In the genomic region with DNA sequence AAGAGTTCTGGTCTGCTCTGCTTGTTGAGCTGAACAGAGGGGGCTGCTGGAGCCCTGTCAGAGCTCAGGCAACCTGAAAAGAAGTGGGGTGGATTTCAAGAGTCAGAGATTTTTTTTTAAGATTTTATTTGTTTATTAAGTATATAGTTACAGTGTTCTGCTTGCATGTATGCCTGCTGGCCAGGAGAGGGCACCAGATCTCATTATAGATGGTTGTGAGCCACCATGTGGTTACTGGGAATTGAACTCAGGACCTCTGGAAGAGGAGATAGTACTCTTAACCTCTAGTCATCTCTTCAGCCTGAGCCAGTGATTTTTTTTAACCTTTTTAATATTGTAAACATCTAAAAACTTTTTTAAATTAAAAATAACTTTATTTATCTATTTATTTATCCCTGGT, we compare ENCODE assay signal across 17 mouse cellular contexts. TPM values are rescaled to one million over a fixed set of nuclear protein-coding genes. Genes with fewer than 3 reads are reported as not detected.
DNase-seq lines count a peak whose midpoint lies in the region; ATAC-seq and TF ChIP-seq lines count a peak whose summit lies in the region.
"Had no signal": no experiment of that assay in that cellular context is flagged by ENCODE, and none has a peak within 500 bp of the region (broad histone marks: within the 10 kb centered on the region; RNA-seq: fewer than 3 reads in every experiment).

No protein-coding gene starts in this region.

- intact Hi-C loops in gastrocnemius, adult 2 months (cut with DNase I) = no loop called here

- TF ChIP-seq EP300 in liver, embryonic 14.5 days (IDR thresholded peaks at IDR 0.05; ENCODE audit: low read depth) = no peak

- H3K27me3 ChIP-seq in liver, embryonic 14.5 days (ENCODE audit: control insufficient read depth, insufficient read depth, low read length) = no peaks in the 10 kb centered on the region; the same call in 1 of the 2 replicates
- peaks cover 24% of the 10 kb centered on the region for H3K27me3 ChIP-seq in liver, embryonic 12.5 days (replicated peaks)
- no peaks in the 10 kb centered on the region for H3K27me3 ChIP-seq in kidney, embryonic 14.5 days (ENCODE audit: control insufficient read depth, insufficient read depth, low read length)
- H3K27me3 ChIP-seq in embryonic facial prominence, embryonic 10.5 days (replicated peaks; ENCODE audit: low read depth, poor library complexity, severe bottlenecking) = no peaks in the 10 kb centered on the region
- H3K27me3 ChIP-seq: kidney, embryonic 15.5 days had no signal

- ATAC-seq in liver, embryonic 14.5 days (ENCODE audit: insufficient read depth) = no peak
- no peak for ATAC-seq in liver, embryonic 12.5 days
- ATAC-seq in kidney, embryonic 14.5 days (ENCODE audit: low FRiP score, low TSS enrichment) = no peak
- ATAC-seq: forebrain, embryonic 16.5 days had no signal

- DNase-seq in gastrocnemius, adult 2 months = no peak
- no peak for DNase-seq in gastrocnemius, postnatal 25 days
- no peak for DNase-seq in liver, embryonic 14.5 days (ENCODE audit: low read depth in 3 of 3, low spot score in 3 of 3)
- peak; percentile 21 for DNase-seq in CD4-positive helper T cell, adult 2 months (ENCODE audit: low read depth, low spot score)
- peak; percentile 60 for DNase-seq in induced T-regulatory cell, adult 2 months (ENCODE audit: low read depth)
- DNase-seq in embryonic facial prominence, embryonic 10.5 days (ENCODE audit: low spot score) = no peak
- DNase-seq: adrenal gland, adult 8-10 months; cerebellum, adult 2 months; gastrocnemius, postnatal 10 days; thymus, adult 2 months had no signal

- no peak overlapping the region for H3K4me3 ChIP-seq in gastrocnemius, adult 2 months
- H3K4me3 ChIP-seq in liver, embryonic 14.5 days (ENCODE audit: insufficient read depth in 1 of 2, low read depth in 2 of 2, low read length in 2 of 2) = no peak overlapping the region
- no peak overlapping the region for H3K4me3 ChIP-seq in liver, embryonic 12.5 days
- H3K4me3 ChIP-seq in kidney, embryonic 14.5 days (ENCODE audit: low read length) = no peak overlapping the region
- H3K4me3 ChIP-seq in embryonic facial prominence, embryonic 10.5 days = no peak overlapping the region
- H3K4me3 ChIP-seq: heart, embryonic 12.5 days; hindbrain, embryonic 13.5 days; kidney, embryonic 15.5 days had no signal

- no peaks in the 10 kb centered on the region for H3K9me3 ChIP-seq in liver, embryonic 14.5 days (ENCODE audit: control insufficient read depth, low read length)
- no peaks in the 10 kb centered on the region for H3K9me3 ChIP-seq in liver, embryonic 12.5 days (replicated peaks)
- 0 out of 2 replicates have a peak, but pooled peaks cover 2% of the 10 kb centered on the region for H3K9me3 ChIP-seq in kidney, embryonic 14.5 days (ENCODE audit: control insufficient read depth, low read length)
- H3K9me3 ChIP-seq in embryonic facial prominence, embryonic 10.5 days = no peaks in the 10 kb centered on the region
- H3K9me3 ChIP-seq: heart, embryonic 12.5 days; kidney, embryonic 15.5 days had no signal

- H3K4me1 ChIP-seq in liver, embryonic 14.5 days (replicated peaks; ENCODE audit: control insufficient read depth in 2 of 2, insufficient read depth in 2 of 2, low read length in 1 of 2) = peaks cover 18 to 23% of the 10 kb centered on the region in 2 experiments
- H3K4me1 ChIP-seq in liver, embryonic 12.5 days = peaks cover 29% of the 10 kb centered on the region
- no peaks in the 10 kb centered on the region for H3K4me1 ChIP-seq in kidney, embryonic 14.5 days (ENCODE audit: control insufficient read depth, insufficient read depth, low read length)
- H3K4me1 ChIP-seq in embryonic facial prominence, embryonic 10.5 days = no peaks in the 10 kb centered on the region
- H3K4me1 ChIP-seq: hindbrain, embryonic 13.5 days; kidney, embryonic 15.5 days had no signal

- H3K9ac ChIP-seq in liver, embryonic 14.5 days (replicated peaks) = no peak overlapping the region
- no peak overlapping the region for H3K9ac ChIP-seq in liver, embryonic 12.5 days
- no peak overlapping the region for H3K9ac ChIP-seq in kidney, embryonic 14.5 days (ENCODE audit: low read depth, low read length)
- H3K9ac ChIP-seq: heart, embryonic 12.5 days; hindbrain, embryonic 13.5 days; kidney, embryonic 15.5 days had no signal

- H3K4me2 ChIP-seq in liver, embryonic 14.5 days (ENCODE audit: low read depth) = no peak overlapping the region
- H3K4me2 ChIP-seq in liver, embryonic 12.5 days = no peak overlapping the region
- H3K4me2 ChIP-seq in kidney, embryonic 14.5 days (replicated peaks; ENCODE audit: low read depth, low read length) = no peak overlapping the region
- H3K4me2 ChIP-seq: heart, embryonic 12.5 days; hindbrain, embryonic 13.5 days; kidney, embryonic 15.5 days had no signal

- no peaks in the 10 kb centered on the region for H3K36me3 ChIP-seq in liver, embryonic 14.5 days (replicated peaks; ENCODE audit: control insufficient read depth, insufficient read depth, low read depth)
- no peaks in the 10 kb centered on the region for H3K36me3 ChIP-seq in liver, embryonic 12.5 days
- no peaks in the 10 kb centered on the region for H3K36me3 ChIP-seq in kidney, embryonic 14.5 days (ENCODE audit: control insufficient read depth, insufficient read depth, low read length)
- H3K36me3 ChIP-seq in embryonic facial prominence, embryonic 10.5 days (replicated peaks) = no peaks in the 10 kb centered on the region
- H3K36me3 ChIP-seq: heart, embryonic 12.5 days; hindbrain, embryonic 13.5 days; kidney, embryonic 15.5 days had no signal

- TF ChIP-seq CTCF in gastrocnemius, adult 2 months (IDR thresholded peaks at IDR 0.05) = peak; percentile 56
- peak; percentile 56 for TF ChIP-seq CTCF in liver, embryonic 14.5 days (IDR thresholded peaks at IDR 0.05; ENCODE audit: low read depth)

- H3K27ac ChIP-seq in gastrocnemius, adult 2 months = no peak overlapping the region
- no peak overlapping the region for H3K27ac ChIP-seq in liver, embryonic 14.5 days
- H3K27ac ChIP-seq in liver, embryonic 12.5 days = no peak overlapping the region
- H3K27ac ChIP-seq in kidney, embryonic 14.5 days (ENCODE audit: low read depth, low read length) = no peak overlapping the region
- no peak overlapping the region for H3K27ac ChIP-seq in embryonic facial prominence, embryonic 10.5 days (replicated peaks)
- H3K27ac ChIP-seq: hindbrain, embryonic 13.5 days; kidney, embryonic 15.5 days had no signal

RNA-seq across cellular contexts. Expression of a gene that starts 20.3 kb away (rescaled TPM):
- total RNA-seq in gastrocnemius, adult 2 months (2021) = 1 to 10 TPM; 4.1 to 5.1 TPM
- 1 to 10 TPM; 4.2 to 5.0 TPM for total RNA-seq in gastrocnemius, postnatal 25 days (2021)
- 0.50 and 0.55 TPM in 2 replicates for polyA plus RNA-seq in liver, embryonic 14.5 days (2012; rRNA removed)
- polyA plus RNA-seq in liver, embryonic 14.5 days (2014; fragmentation: Nextera tagmentation; extraction: Ambion mirVana) = 0.81 and 0.86 TPM in 2 replicates
- 2.9 and 3.1 TPM in 2 replicates for polyA plus RNA-seq in liver, embryonic 12.5 days (2016; fragmentation: Nextera tagmentation; extraction: Ambion mirVana)
- polyA plus RNA-seq in kidney, embryonic 14.5 days (2014; fragmentation: Nextera tagmentation; extraction: Ambion mirVana) = 5.4 and 8.2 TPM in 2 replicates
- polyA plus RNA-seq in embryonic facial prominence, embryonic 10.5 days (2016; fragmentation: Nextera tagmentation; extraction: Ambion mirVana) = 2.5 and 2.7 TPM in 2 replicates
- total RNA-seq: megakaryocyte-erythroid progenitor cell, adult 5-6 weeks had no signal

RNA-seq across cellular contexts. Expression of a gene that starts 37.4 kb away (rescaled TPM):
- total RNA-seq in gastrocnemius, adult 2 months (2021) = 10 to 100 TPM; 14.2 to 15.9 TPM
- 10 to 100 TPM; 11.8 to 14.9 TPM for total RNA-seq in gastrocnemius, postnatal 25 days (2021)
- polyA plus RNA-seq in liver, embryonic 14.5 days (2012; rRNA removed) = 6.7 and 9.0 TPM in 2 replicates
- polyA plus RNA-seq in liver, embryonic 14.5 days (2014; fragmentation: Nextera tagmentation; extraction: Ambion mirVana) = 6.3 and 6.7 TPM in 2 replicates
- polyA plus RNA-seq in liver, embryonic 12.5 days (2016; fragmentation: Nextera tagmentation; extraction: Ambion mirVana) = 8.4 and 9.7 TPM in 2 replicates
- polyA plus RNA-seq in kidney, embryonic 14.5 days (2014; fragmentation: Nextera tagmentation; extraction: Ambion mirVana) = 22.1 and 22.5 TPM in 2 replicates
- polyA plus RNA-seq in embryonic facial prominence, embryonic 10.5 days (2016; fragmentation: Nextera tagmentation; extraction: Ambion mirVana) = 12.7 and 13.2 TPM in 2 replicates

RNA-seq across cellular contexts. Expression of a gene that starts 46.4 kb away (rescaled TPM):
- under 1 TPM; 0.08 to 0.11 TPM for total RNA-seq in gastrocnemius, adult 2 months (2021)
- total RNA-seq in gastrocnemius, postnatal 25 days (2021) = under 1 TPM; 0.11 to 0.13 TPM
- 0.12 and 0.15 TPM in 2 replicates for polyA plus RNA-seq in liver, embryonic 14.5 days (2012; rRNA removed)
- polyA plus RNA-seq in liver, embryonic 14.5 days (2014; fragmentation: Nextera tagmentation; extraction: Ambion mirVana) = 0.10 and 0.18 TPM in 2 replicates
- polyA plus RNA-seq in liver, embryonic 12.5 days (2016; fragmentation: Nextera tagmentation; extraction: Ambion mirVana) = 0.26 and 0.31 TPM in 2 replicates
- 0.50 and 0.73 TPM in 2 replicates for polyA plus RNA-seq in kidney, embryonic 14.5 days (2014; fragmentation: Nextera tagmentation; extraction: Ambion mirVana)
- polyA plus RNA-seq in embryonic facial prominence, embryonic 10.5 days (2016; fragmentation: Nextera tagmentation; extraction: Ambion mirVana) = 3.7 and 4.8 TPM in 2 replicates

Comparison
In these comparisons a context has a peak if more than half of its experiments do, and no peak if none do; other contexts are left out.
1. DNase-seq: peak in CD4-positive helper T cell, adult 2 months (single experiment) and induced T-regulatory cell, adult 2 months (single experiment); none in gastrocnemius, adult 2 months (single experiment), gastrocnemius, postnatal 25 days (single experiment), liver, embryonic 14.5 days (0 of 3) and embryonic facial prominence, embryonic 10.5 days (single experiment).